Mouse (Mus musculus): ENCODE results near the gene B230217C12Rik. TPM values are rescaled to one million over a fixed set of nuclear protein-coding genes. Genes with fewer than 3 reads are reported as not detected.

The B230217C12Rik gene
- total RNA-seq, 2 experiments from 2014 or later = 1.0 to 2.4 TPM

GRCm38 (mm10) chr11:97808621-97809234 lies 31.9 kb upstream of the B230217C12Rik start:
- peak in 1 of 2 experiments; percentile 69 for DNase-seq (ENCODE audit: low spot score in 2 of 2)

GRCm38 (mm10) chr11:97809235-97810121 lies 31.1 kb upstream of the B230217C12Rik start:
- no peak for DNase-seq (ENCODE audit: low spot score in 2 of 2)

- no peak for DNase-seq (ENCODE audit: low spot score in 2 of 2)
These were observed 30.2 kb upstream of the B230217C12Rik start for GRCm38 (mm10) chr11:97810356-97810755.

GRCm38 (mm10) chr11:97810970-97811369 lies 29.6 kb upstream of the B230217C12Rik start:
- DNase-seq (ENCODE audit: low spot score in 2 of 2) = no peak

- DNase-seq (ENCODE audit: low spot score in 2 of 2) = no peak
These were observed 28.8 kb upstream of the B230217C12Rik start for GRCm38 (mm10) chr11:97811569-97812362.

- DNase-seq (ENCODE audit: low spot score in 2 of 2) = no peak
These were observed 28.1 kb upstream of the B230217C12Rik start for GRCm38 (mm10) chr11:97812491-97812921.

- no peak for DNase-seq (ENCODE audit: low spot score in 2 of 2)
These were observed 27.5 kb upstream of the B230217C12Rik start for GRCm38 (mm10) chr11:97813085-97813484.

GRCm38 (mm10) chr11:97813746-97814515 lies 26.6 kb upstream of the B230217C12Rik start:
- no peak for DNase-seq (ENCODE audit: low spot score in 2 of 2)

- DNase-seq (ENCODE audit: low spot score in 2 of 2) = no peak
These were observed 24.8 kb upstream of the B230217C12Rik start for GRCm38 (mm10) chr11:97815736-97816135.

GRCm38 (mm10) chr11:97816176-97816575 lies 24.4 kb upstream of the B230217C12Rik start:
- DNase-seq (ENCODE audit: low spot score in 2 of 2) = no peak

- DNase-seq (ENCODE audit: low spot score in 2 of 2) = no peak
These were observed 23.7 kb upstream of the B230217C12Rik start for GRCm38 (mm10) chr11:97816916-97817315.

GRCm38 (mm10) chr11:97817379-97817778 lies 23.2 kb upstream of the B230217C12Rik start:
- DNase-seq (ENCODE audit: low spot score in 2 of 2) = no peak

GRCm38 (mm10) chr11:97818003-97818402 lies 22.6 kb upstream of the B230217C12Rik start:
- no peak for DNase-seq (ENCODE audit: low spot score in 2 of 2)

GRCm38 (mm10) chr11:97818571-97818970 lies 22.0 kb upstream of the B230217C12Rik start:
- no peak for DNase-seq (ENCODE audit: low spot score in 2 of 2)

- DNase-seq (ENCODE audit: low spot score in 2 of 2) = no peak
These were observed 21.5 kb upstream of the B230217C12Rik start for GRCm38 (mm10) chr11:97819102-97819501.

- no peak for DNase-seq (ENCODE audit: low spot score in 2 of 2)
These were observed 20.7 kb upstream of the B230217C12Rik start for GRCm38 (mm10) chr11:97819923-97820322.

- no peak for DNase-seq (ENCODE audit: low spot score in 2 of 2)
These were observed 19.7 kb upstream of the B230217C12Rik start for GRCm38 (mm10) chr11:97820840-97821239.

- DNase-seq (ENCODE audit: low spot score in 2 of 2) = no peak
These were observed 19.0 kb upstream of the B230217C12Rik start for GRCm38 (mm10) chr11:97821401-97822064.

- DNase-seq (ENCODE audit: low spot score in 2 of 2) = peak; percentile 49 to 74
These were observed 17.6 kb upstream of the B230217C12Rik start for GRCm38 (mm10) chr11:97822840-97823603.

Data from gastrocnemius, postnatal 4 days (tissue).